Mouse (Mus musculus) CD4-positive, CD25-positive, alpha-beta regulatory T cell, adult 2 months (primary cell): ENCODE data around the gene Hcn1.
"Not testable (repeated sequence)": the region's sequence is repeated elsewhere in the genome, so short reads cannot be mapped to it uniquely, and the experiment has no call there.

Source experiments
- DNase-seq: peaks from one replicate; pipeline ENCODE4 v3.0.0-alpha.2; 2012; ENCODE audit warnings: low read depth, low spot score

Hcn1 gene

DNA sequence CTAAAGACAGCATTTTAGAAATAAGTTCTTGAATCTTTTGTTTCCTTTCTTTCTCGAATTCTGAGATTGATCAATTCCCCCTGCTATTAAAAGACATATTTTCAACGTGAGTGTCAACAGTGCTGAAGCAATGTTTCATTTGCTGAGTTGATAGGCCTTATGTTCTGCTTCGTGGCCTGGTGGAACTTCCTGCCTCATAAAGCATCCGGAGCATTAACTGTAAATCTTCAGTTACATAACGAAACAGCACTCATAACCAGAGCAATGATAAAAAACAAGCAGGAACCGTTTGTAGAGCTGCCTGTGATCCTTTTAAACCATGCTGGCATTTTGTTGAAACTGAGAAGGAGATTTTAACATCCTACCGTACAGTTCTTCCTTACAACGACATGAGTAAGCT, 275.7 kb downstream of the Hcn1 start:
- no peak for DNase-seq

GRCm38 (mm10) chr13:117880471-117881225, 278.5 kb downstream of the Hcn1 start:
- DNase-seq, result no peak

- no peak for DNase-seq
Observed at GRCm38 (mm10) chr13:117892076-117892475, 290.0 kb downstream of the Hcn1 start.

DNA sequence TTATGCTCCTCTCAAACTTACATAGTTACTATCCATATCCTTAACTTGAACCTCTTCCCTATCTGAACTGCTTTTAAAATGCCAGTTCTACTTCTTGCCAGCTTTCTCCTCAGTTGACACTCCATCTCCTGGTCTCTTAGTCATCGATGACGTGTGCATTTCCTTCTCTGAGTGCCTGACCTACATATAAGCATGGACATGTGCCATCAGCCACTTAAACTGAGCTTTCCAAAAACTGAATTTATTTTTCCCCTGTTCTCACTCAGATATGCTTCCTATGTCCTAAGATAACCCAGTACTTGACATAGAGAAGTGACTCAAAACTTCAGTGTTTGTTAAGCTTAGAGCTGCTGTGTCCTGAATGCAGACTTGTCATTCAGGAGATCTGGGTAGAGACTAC, 295.9 kb downstream of the Hcn1 start:
- no peak for DNase-seq

GRCm38 (mm10) chr13:117907801-117908200, 305.7 kb downstream of the Hcn1 start:
- DNase-seq, result no peak

GRCm38 (mm10) chr13:117929734-117930133, 327.6 kb downstream of the Hcn1 start:
- DNase-seq, result no peak

GRCm38 (mm10) chr13:117931746-117932145, 329.6 kb downstream of the Hcn1 start:
- no peak for DNase-seq

- DNase-seq, result no peak
Observed at GRCm38 (mm10) chr13:117938761-117939160, 336.6 kb downstream of the Hcn1 start.

GRCm38 (mm10) chr13:117940536-117941280, 338.6 kb downstream of the Hcn1 start:
- DNase-seq, result no peak

- no peak for DNase-seq
Observed at GRCm38 (mm10) chr13:117946843-117947242, 344.7 kb downstream of the Hcn1 start.

DNA sequence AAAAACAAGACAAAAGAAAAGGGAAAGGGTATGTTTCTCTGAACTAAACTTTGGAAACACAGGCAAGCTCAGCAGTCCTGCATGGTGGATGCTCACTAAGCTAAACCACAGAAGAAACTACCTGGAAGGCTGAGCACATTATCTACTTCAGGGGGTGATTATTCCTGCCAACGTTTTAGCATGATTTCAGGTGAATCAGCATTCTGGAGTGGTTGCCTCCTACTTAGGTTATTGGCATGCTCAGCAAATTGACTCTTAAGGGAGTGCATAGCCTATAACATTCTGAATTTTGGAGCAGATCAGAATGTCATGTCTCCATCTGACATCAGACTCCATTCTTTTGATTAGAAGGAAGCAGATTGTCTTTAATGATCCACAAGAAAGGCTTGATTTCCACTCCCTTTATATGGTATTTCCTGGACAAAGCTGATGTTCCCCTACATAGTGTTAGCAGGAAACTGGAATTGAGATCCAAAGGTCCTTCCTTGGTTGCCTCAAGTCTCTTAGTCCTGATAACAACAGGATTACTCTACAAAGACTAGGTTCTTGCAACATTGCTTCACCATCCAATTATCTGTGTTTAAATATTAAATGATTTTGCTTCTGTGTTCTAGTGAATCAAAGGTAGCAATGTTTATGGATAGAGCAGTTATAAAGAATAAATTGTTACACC, 345.7 kb downstream of the Hcn1 start:
- no peak for DNase-seq

GRCm38 (mm10) chr13:117958496-117959421, 356.6 kb downstream of the Hcn1 start:
- no peak for DNase-seq

DNA sequence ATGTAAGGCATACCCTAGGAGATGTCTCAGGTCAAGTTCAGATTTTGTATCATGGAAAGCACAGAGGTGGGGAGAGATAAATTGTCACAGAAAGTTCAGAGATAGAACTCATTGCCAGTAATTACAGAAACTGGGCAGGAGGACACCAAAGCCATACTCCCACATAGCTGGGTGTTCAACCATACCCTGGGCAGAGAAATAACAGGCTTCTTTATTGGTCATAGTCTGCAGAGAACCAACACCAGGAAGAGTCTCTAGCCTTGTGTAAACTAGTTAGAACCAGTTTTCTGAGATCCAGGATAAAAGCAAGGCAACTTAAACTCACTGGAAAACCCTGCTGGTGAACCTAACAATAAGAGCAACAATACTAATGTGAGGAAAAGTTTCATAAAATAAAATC, 362.5 kb downstream of the Hcn1 start:
- DNase-seq, result no peak

DNA sequence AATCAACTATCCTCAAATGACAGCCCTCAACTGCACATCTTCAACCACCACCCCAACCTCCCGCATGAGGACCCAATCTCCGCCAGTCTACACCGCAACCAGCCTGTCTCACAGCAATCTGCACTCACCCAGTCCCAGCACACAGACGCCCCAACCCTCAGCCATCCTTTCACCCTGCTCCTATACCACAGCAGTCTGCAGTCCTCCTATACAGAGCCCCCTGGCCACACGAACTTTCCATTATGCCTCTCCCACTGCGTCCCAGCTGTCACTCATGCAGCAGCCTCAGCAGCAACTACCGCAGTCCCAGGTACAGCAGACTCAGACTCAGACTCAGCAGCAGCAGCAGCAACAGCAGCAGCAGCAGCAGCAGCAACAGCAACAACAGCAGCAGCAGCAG, 373.3 kb downstream of the Hcn1 start:
- DNase-seq, result no peak

DNA sequence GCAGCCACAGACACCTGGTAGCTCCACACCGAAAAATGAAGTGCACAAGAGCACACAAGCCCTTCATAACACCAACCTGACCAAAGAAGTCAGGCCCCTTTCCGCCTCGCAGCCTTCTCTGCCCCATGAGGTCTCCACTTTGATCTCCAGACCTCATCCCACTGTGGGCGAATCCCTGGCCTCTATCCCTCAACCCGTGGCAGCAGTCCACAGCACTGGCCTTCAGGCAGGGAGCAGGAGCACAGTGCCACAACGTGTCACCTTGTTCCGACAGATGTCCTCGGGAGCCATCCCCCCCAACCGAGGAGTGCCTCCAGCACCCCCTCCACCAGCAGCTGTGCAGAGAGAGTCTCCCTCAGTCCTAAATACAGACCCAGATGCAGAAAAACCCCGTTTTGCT, 373.7 kb downstream of the Hcn1 start:
- DNase-seq, result no peak

DNA sequence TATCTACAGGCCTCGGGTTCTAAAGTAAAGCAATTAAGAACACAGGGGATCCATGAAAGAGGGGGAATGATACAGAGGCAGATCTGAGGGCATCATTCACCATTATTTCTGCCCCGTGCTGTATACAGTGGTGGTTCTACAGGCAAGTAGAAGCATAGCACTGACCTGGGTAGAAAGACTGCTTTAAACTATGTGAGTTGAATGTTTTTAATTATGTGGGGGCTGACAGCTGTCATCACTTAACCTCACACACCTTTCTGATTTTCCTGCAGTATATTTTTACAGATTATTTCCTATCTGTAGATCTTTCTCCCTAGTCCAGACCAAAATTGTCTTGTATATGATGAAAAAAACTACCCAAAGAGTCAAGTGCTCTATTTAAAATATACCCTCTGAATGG, 382.2 kb downstream of the Hcn1 start:
- no peak for DNase-seq

DNA sequence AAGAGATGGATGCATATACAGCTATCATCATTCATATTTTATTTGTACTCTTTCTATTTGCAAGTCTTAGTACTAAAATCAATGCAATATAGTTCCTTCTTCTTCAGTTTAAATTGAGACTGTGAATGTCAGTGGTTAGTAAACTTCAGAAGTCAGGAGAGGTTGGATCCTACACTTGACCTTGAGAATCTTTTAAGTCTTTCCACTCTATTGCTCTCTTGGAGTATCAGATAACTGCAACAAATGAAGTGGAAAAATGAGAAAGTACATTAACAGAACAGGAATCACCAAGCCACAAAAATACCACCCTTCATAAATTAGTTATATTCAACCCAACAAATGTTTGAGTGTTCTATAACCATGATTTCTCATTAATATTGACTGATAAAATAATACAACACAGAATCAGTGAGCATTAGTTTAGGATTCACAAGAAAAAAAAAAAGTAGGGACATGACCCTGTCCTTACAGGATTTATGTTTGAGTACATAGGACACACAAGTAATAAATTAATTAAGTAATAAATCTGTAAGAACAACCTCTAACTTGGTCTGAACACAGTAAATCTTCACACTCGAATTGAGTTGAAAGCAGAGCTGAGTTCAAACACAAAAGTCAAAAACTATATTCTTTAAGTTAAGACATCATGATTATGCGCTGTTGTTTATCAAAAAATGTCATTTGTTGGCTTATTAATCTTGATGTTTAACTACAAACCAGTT, 397.8 kb downstream of the Hcn1 start:
- DNase-seq, result no peak

DNA sequence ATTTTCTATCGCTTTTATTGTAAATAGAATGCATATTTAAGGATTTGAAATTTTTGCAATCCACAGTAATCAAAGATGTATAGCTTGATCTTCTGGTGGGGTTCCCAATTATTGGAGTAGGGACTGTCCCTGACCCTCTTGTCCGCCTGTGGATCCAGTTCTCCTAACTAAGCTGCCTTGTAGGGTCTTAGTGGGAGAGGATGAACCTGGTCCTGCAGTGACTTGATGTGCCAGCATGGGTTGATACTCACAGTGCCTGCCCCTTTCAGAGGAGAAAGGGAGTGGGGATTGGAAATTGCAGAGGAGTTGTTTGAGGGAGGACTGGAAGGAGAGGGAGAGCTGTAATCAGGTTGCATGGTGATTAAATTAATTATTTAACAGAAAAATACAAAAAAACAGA, 398.4 kb downstream of the Hcn1 start:
- no peak for DNase-seq

DNA sequence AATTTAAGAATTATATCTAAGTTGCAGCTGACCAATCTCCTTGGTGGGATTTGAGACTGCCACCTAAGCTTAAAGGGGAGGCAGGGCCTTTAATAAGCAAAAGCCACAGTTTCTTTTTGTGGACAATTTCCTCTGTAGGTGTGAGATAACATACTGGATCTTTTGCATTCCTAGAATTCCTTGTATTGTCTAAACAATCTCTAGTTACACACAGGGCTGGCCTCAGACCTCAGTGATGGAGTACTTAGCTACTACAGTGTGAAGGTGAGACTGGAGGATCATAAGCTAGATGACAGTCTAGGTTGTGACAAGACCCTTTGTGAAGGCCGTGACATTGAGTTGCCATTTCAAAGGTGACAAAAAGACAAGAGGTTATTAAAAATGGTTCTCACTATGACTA, 419.1 kb downstream of the Hcn1 start:
- no peak for DNase-seq

GRCm38 (mm10) chr13:118022891-118023290, 420.8 kb downstream of the Hcn1 start:
- DNase-seq, result not testable (repeated sequence)

GRCm38 (mm10) chr13:118023381-118023780, 421.3 kb downstream of the Hcn1 start:
- DNase-seq, result no peak
